Comparison of ENCODE assay signal across 17 mouse cellular contexts in the genomic region with DNA sequence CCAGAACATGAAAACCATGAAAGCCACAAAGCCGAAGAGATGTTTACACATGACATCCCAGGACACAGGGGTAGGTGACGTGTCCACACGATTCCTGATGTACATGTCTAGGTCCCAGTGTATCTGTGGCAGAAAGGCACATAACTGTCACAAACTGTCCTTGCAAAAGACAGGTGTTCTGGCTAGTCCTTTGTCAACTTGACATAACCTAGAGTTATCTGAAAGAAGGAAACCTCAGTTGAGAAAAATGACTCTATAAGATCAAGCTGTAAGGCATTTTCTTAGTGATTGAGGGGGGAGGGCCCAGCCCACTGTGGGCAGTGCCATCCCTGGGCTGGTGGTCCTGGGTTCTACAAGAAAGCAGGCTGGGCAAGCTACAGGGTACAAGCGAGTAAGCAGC. TPM values are rescaled to one million over a fixed set of nuclear protein-coding genes. Genes with fewer than 3 reads are reported as not detected.
A peak's percentile ranks its signal among the peaks of the same experiment; 100 is the strongest.
DNase-seq lines count a peak whose midpoint lies in the region; ATAC-seq and TF ChIP-seq lines count a peak whose summit lies in the region.
"Had no signal": no experiment of that assay in that cellular context is flagged by ENCODE, and none has a peak within 500 bp of the region (broad histone marks: within the 10 kb centered on the region; RNA-seq: fewer than 3 reads in every experiment).

A gene (minus strand): TSS at position 101 of the 400 bp plus-strand sequence.

- DNase-seq in heart, adult 2 months, result no peak
- DNase-seq in liver, embryonic 14.5 days (ENCODE audit: low read depth in 3 of 3, low spot score in 3 of 3), result no peak
- DNase-seq in liver, embryonic 11.5 days (ENCODE audit: low spot score), result no peak
- no peak for DNase-seq in hindbrain, embryonic 14.5 days (ENCODE audit: low spot score)
- DNase-seq in ovary, postnatal 10 days (ENCODE audit: low spot score), result no peak
- DNase-seq: cerebellum, adult 8-10 months; heart, postnatal 10 days; right cerebral cortex, postnatal 4 days had no signal

- H3K27ac ChIP-seq in heart, embryonic 15.5 days, result no peak within 1 kb of the TSS
- H3K27ac ChIP-seq in heart, adult 2 months, result no peak within 1 kb of the TSS
- H3K27ac ChIP-seq in liver, embryonic 14.5 days, result no peak within 1 kb of the TSS
- no peak within 1 kb of the TSS for H3K27ac ChIP-seq in liver, embryonic 11.5 days (ENCODE audit: low read depth, low read length)
- H3K27ac ChIP-seq in hindbrain, embryonic 14.5 days, result no peak within 1 kb of the TSS
- H3K27ac ChIP-seq: forebrain, embryonic 13.5 days; midbrain, embryonic 12.5 days had no signal

- peaks cover 6% of the 10 kb centered on the region for H3K79me2 ChIP-seq in heart, adult 2 months (replicated peaks; ENCODE audit: control insufficient read depth, insufficient read depth, low read length)
- H3K79me2 ChIP-seq in myocyte (ENCODE audit: control insufficient read depth, insufficient read depth), result peaks cover 24% of the 10 kb centered on the region

- peaks cover 12% of the 10 kb centered on the region for H3K4me1 ChIP-seq in heart, embryonic 15.5 days (replicated peaks)
- H3K4me1 ChIP-seq in heart, adult 2 months (ENCODE audit: control insufficient read depth, insufficient read depth, low read length), result peaks cover 5% of the 10 kb centered on the region
- H3K4me1 ChIP-seq in liver, embryonic 14.5 days (replicated peaks; ENCODE audit: control insufficient read depth in 2 of 2, insufficient read depth in 2 of 2, low read length in 1 of 2), result peaks cover 2 to 5% of the 10 kb centered on the region in 2 experiments; a peak in 3 of 4 replicates
- H3K4me1 ChIP-seq in liver, embryonic 11.5 days (replicated peaks; ENCODE audit: control insufficient read depth, insufficient read depth, low read length), result peaks cover 8% of the 10 kb centered on the region
- H3K4me1 ChIP-seq in hindbrain, embryonic 14.5 days (replicated peaks; ENCODE audit: control insufficient read depth, insufficient read depth, low read length), result peaks cover 11% of the 10 kb centered on the region

- H3K36me3 ChIP-seq in heart, embryonic 15.5 days, result peaks cover 59% of the 10 kb centered on the region
- peaks cover 16% of the 10 kb centered on the region for H3K36me3 ChIP-seq in heart, adult 2 months (ENCODE audit: control insufficient read depth, insufficient read depth, low read length)
- peaks cover 34% of the 10 kb centered on the region for H3K36me3 ChIP-seq in liver, embryonic 14.5 days (replicated peaks; ENCODE audit: control insufficient read depth, insufficient read depth, low read depth)
- H3K36me3 ChIP-seq in liver, embryonic 11.5 days (ENCODE audit: control insufficient read depth, insufficient read depth, low read length), result peaks cover 41% of the 10 kb centered on the region
- peaks cover 55% of the 10 kb centered on the region for H3K36me3 ChIP-seq in hindbrain, embryonic 14.5 days (replicated peaks; ENCODE audit: control insufficient read depth, insufficient read depth)
- peaks cover 24% of the 10 kb centered on the region for H3K36me3 ChIP-seq in myocyte (ENCODE audit: control insufficient read depth, insufficient read depth)

- H3K4me2 ChIP-seq in heart, embryonic 15.5 days, result peak within 1 kb of the TSS; percentile 81
- peak within 1 kb of the TSS; percentile 86 for H3K4me2 ChIP-seq in liver, embryonic 14.5 days (ENCODE audit: low read depth)
- H3K4me2 ChIP-seq in liver, embryonic 11.5 days, result no peak within 1 kb of the TSS
- peak within 1 kb of the TSS; percentile 64 for H3K4me2 ChIP-seq in hindbrain, embryonic 14.5 days (replicated peaks)
- peak within 1 kb of the TSS; percentile 90 for H3K4me2 ChIP-seq in myocyte (ENCODE audit: low read depth)

- TF ChIP-seq CTCF in heart, adult 2 months (IDR thresholded peaks at IDR 0.05), result no peak
- no peak for TF ChIP-seq CTCF in liver, embryonic 14.5 days (IDR thresholded peaks at IDR 0.05; ENCODE audit: low read depth)

- no peak for TF ChIP-seq POLR2A in heart, adult 2 months (IDR thresholded peaks at IDR 0.05; ENCODE audit: insufficient read depth, low read depth, low read length)
- TF ChIP-seq POLR2A in myocyte (IDR thresholded peaks at IDR 0.05; ENCODE audit: insufficient read length, low read depth), result no peak

- H3K9ac ChIP-seq in heart, embryonic 15.5 days, result no peak within 1 kb of the TSS; the same call in 1 of the 2 replicates
- H3K9ac ChIP-seq in heart, adult 2 months (ENCODE audit: low read depth, low read length), result no peak within 1 kb of the TSS
- no peak within 1 kb of the TSS for H3K9ac ChIP-seq in liver, embryonic 14.5 days (replicated peaks)
- H3K9ac ChIP-seq in liver, embryonic 11.5 days (ENCODE audit: low read depth, low read length), result no peak within 1 kb of the TSS
- no peak within 1 kb of the TSS for H3K9ac ChIP-seq in hindbrain, embryonic 14.5 days
- H3K9ac ChIP-seq: forebrain, embryonic 13.5 days; midbrain, embryonic 12.5 days had no signal

- H3K27me3 ChIP-seq in heart, embryonic 15.5 days, result 0 out of 2 replicates have a peak, but pooled peaks cover under 1% of the 10 kb centered on the region
- H3K27me3 ChIP-seq in heart, adult 2 months (ENCODE audit: control insufficient read depth, insufficient read depth, low read length), result no peaks in the 10 kb centered on the region
- H3K27me3 ChIP-seq in liver, embryonic 14.5 days (ENCODE audit: control insufficient read depth, insufficient read depth, low read length), result no peaks in the 10 kb centered on the region
- H3K27me3 ChIP-seq in liver, embryonic 11.5 days (replicated peaks; ENCODE audit: control insufficient read depth, insufficient read depth, low read length), result no peaks in the 10 kb centered on the region
- H3K27me3 ChIP-seq in hindbrain, embryonic 14.5 days (ENCODE audit: control insufficient read depth, insufficient read depth, low read length), result no peaks in the 10 kb centered on the region
- H3K27me3 ChIP-seq in myocyte (ENCODE audit: control insufficient read depth, insufficient read depth, insufficient read length), result no peaks in the 10 kb centered on the region

- peak within 1 kb of the TSS; percentile 73; the same call in 1 of the 2 replicates for H3K4me3 ChIP-seq in heart, embryonic 15.5 days
- H3K4me3 ChIP-seq in heart, adult 2 months, result no peak within 1 kb of the TSS
- H3K4me3 ChIP-seq in liver, embryonic 14.5 days (ENCODE audit: insufficient read depth in 1 of 2, low read depth in 2 of 2, low read length in 2 of 2), result no peak within 1 kb of the TSS
- H3K4me3 ChIP-seq in liver, embryonic 11.5 days (ENCODE audit: low read depth, low read length), result no peak within 1 kb of the TSS
- no peak within 1 kb of the TSS for H3K4me3 ChIP-seq in hindbrain, embryonic 14.5 days (replicated peaks; ENCODE audit: low read length)
- no peak within 1 kb of the TSS for H3K4me3 ChIP-seq in myocyte

- H3K9me3 ChIP-seq in heart, embryonic 15.5 days (replicated peaks), result no peaks in the 10 kb centered on the region
- H3K9me3 ChIP-seq in liver, embryonic 14.5 days (ENCODE audit: control insufficient read depth, low read length), result no peaks in the 10 kb centered on the region
- H3K9me3 ChIP-seq in liver, embryonic 11.5 days (ENCODE audit: control insufficient read depth, low read length), result no peaks in the 10 kb centered on the region
- no peaks in the 10 kb centered on the region for H3K9me3 ChIP-seq in hindbrain, embryonic 14.5 days (ENCODE audit: control insufficient read depth, low read length)
- H3K9me3 ChIP-seq: forebrain, embryonic 13.5 days; midbrain, embryonic 12.5 days had no signal

- intact Hi-C loops in heart, adult 2 months (cut with DNase I), result no loop called here

- no peak within 1 kb of the TSS for H3ac ChIP-seq in myocyte (ENCODE audit: control insufficient read depth, insufficient read length)

- no peak for ATAC-seq in heart, embryonic 15.5 days (replicated peaks; ENCODE audit: insufficient number of reproducible peaks, insufficient read depth, low FRiP score, low read depth)
- no peak for ATAC-seq in liver, embryonic 14.5 days (ENCODE audit: insufficient read depth)
- no peak for ATAC-seq in liver, embryonic 11.5 days (replicated peaks; ENCODE audit: low FRiP score)
- no peak for ATAC-seq in hindbrain, embryonic 14.5 days (ENCODE audit: low FRiP score)
- ATAC-seq: forebrain, embryonic 13.5 days had no signal

- WGBS in heart, embryonic 15.5 days, result 93% methylated on average over 4 of the region's 4 CpGs
- 87% methylated on average over 4 of the region's 4 CpGs for WGBS in heart, adult 2 months
- 77% methylated on average over 4 of the region's 4 CpGs for WGBS in liver, embryonic 14.5 days (ENCODE audit: insufficient replicate concordance)
- WGBS in liver, embryonic 11.5 days, result 92% methylated on average over 4 of the region's 4 CpGs
- WGBS in hindbrain, embryonic 14.5 days, result 94% methylated on average over 4 of the region's 4 CpGs

- TF ChIP-seq EP300 in heart, adult 2 months (IDR thresholded peaks at IDR 0.05; ENCODE audit: insufficient read depth, low read depth, low read length), result no peak
- TF ChIP-seq EP300 in liver, embryonic 14.5 days (IDR thresholded peaks at IDR 0.05; ENCODE audit: low read depth), result no peak

TF ChIP-seq in myocyte, 11 proteins besides CTCF, POLR2A, EP300 and RAD21:
- TF ChIP-seq REST (IDR thresholded peaks at IDR 0.05; ENCODE audit: insufficient read depth, insufficient read length), result no peak
- no peak for TF ChIP-seq MYOG (IDR thresholded peaks at IDR 0.05; ENCODE audit: control insufficient read depth in 1 of 3, insufficient read depth in 1 of 3, insufficient read length in 2 of 3, low read depth in 2 of 3)
- no peak for TF ChIP-seq CEBPB (IDR thresholded peaks at IDR 0.05; ENCODE audit: insufficient read depth, poor library complexity, severe bottlenecking)
- no peak for TF ChIP-seq MAX (IDR thresholded peaks at IDR 0.05; ENCODE audit: low read depth)
- no peak for TF ChIP-seq POLR2AphosphoS2 (IDR thresholded peaks at IDR 0.05; ENCODE audit: insufficient read length, low read depth)
- TF ChIP-seq MYOD1 (IDR thresholded peaks at IDR 0.05; ENCODE audit: control insufficient read depth in 1 of 3, insufficient read length in 2 of 3, low read depth in 2 of 3), result no peak

RNA-seq across cellular contexts. Expression of the gene that starts here (rescaled TPM):
- not detected in 2 replicates for polyA plus RNA-seq in heart, embryonic 15.5 days (2015; fragmentation: Nextera tagmentation; extraction: Ambion mirVana)
- total RNA-seq in heart, adult 2 months (2021), result not detected
- not detected in 2 replicates for polyA plus RNA-seq in heart, adult 2 months (2012; rRNA removed)
- polyA plus RNA-seq in liver, embryonic 14.5 days (2012; rRNA removed), result not detected in 2 replicates
- not detected in 2 replicates for polyA plus RNA-seq in liver, embryonic 14.5 days (2014; fragmentation: Nextera tagmentation; extraction: Ambion mirVana)
- not detected in 2 replicates for polyA plus RNA-seq in liver, embryonic 11.5 days (2014; fragmentation: Nextera tagmentation; extraction: Ambion mirVana)
- not detected in 2 replicates for polyA plus RNA-seq in hindbrain, embryonic 14.5 days (2014; fragmentation: Nextera tagmentation; extraction: Ambion mirVana)
- not detected for polyA plus RNA-seq in myocyte (2012; fragmentation: generic; extraction: Trizol)
- total RNA-seq: gastrocnemius, adult 18-20 months; heart, postnatal 10 days; layer of hippocampus, postnatal 10 days had no signal
- polyA plus RNA-seq: embryonic facial prominence, embryonic 11.5 days; forebrain, embryonic 13.5 days; limb, embryonic 11.5 days; lung, embryonic 16.5 days; midbrain, embryonic 12.5 days had no signal
